Mouse (Mus musculus) layer of hippocampus, adult 11-12 months (tissue): Measurements from ENCODE around the gene Cfap299.
"Not testable (repeated sequence)": the region's sequence is repeated elsewhere in the genome, so short reads cannot be mapped to it uniquely, and the experiment has no call there.

Experiments used
- DNase-seq: peaks from one replicate; pipeline ENCODE4 v3.0.0; 2022; ENCODE audit warnings: low spot score

Gene Cfap299

DNA sequence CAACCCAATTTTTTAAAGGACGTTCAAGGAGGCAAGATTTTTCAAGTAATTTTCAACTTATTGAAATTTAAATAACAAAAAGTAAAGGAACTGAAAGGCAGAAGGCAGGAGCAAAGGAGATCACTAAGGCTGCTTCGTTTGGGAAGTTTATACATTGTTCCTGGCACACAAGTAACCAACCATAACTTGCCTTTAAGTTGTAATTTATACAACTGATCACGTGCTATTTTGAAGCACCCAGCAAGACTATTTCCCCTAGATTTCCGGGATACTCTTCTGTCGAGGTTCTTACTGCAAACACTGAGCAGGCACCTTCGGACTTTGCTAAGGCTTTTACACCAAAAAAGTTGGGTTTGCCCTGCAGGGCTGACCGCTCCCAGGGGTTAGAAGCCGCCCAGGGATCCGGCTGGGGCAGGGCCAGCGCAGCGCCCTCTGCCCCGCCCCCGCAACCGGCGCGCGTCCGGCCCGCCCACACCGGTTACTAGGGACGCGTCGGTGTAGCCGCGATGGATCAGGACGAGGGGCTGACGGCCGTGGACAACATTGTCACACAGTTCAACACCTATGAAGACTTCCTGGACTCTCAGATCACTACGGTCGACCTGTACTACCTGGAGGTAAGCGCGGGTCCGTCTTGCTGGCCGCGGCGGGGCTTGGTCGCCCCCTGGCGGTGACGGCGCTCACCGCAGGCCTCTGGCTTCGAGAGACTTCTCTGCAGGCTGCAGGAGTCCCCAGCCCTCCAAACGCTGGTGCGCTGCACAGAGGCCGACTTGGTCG is at the start of gene Cfap299:
Cfap299 (plus strand) TSS at position 457 of the 777 bp plus-strand sequence.
- DNase-seq = peak; percentile 83

DNA sequence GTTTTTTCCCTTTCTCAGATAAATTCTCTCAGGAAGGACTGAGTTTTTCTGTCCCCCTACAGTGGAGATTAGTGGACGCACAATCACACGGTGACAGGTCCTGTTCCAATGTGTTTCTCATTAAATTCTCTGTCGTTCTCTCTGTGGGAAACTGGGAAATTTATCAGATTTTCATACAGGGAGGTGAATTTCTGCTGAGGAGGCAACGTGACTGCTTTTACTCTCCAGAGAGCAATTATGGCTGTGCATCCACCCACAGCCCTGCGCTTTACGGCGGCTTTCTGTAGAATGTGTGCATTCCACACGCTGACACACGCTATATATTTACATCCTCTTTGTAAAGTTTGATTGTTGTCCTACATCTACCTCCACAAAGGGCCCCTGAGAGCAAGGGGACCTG is 47.1 kb upstream of the Cfap299 start:
- DNase-seq = no peak

- DNase-seq = no peak
Observed at GRCm38 (mm10) chr5:98283696-98284478, 45.2 kb upstream of the Cfap299 start.

DNA sequence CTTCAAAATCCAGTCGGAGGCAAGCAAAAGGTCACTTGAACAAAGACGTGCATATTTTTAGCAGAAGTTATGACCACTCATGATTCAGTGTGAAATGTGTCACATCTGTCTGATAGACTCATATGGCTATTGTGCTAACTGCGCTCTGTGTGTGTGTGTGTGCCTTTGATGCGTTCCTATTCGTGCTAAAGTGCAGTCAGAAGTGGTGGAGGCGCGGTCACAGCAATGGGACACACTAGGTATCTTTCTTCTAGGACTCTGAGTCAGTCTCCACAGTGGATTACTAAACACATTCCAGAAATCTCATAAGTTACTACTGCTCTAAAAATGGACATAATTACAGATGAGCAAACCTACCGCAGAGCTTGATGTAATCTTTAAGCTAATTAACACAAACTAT is 38.5 kb upstream of the Cfap299 start:
- no peak for DNase-seq

DNA sequence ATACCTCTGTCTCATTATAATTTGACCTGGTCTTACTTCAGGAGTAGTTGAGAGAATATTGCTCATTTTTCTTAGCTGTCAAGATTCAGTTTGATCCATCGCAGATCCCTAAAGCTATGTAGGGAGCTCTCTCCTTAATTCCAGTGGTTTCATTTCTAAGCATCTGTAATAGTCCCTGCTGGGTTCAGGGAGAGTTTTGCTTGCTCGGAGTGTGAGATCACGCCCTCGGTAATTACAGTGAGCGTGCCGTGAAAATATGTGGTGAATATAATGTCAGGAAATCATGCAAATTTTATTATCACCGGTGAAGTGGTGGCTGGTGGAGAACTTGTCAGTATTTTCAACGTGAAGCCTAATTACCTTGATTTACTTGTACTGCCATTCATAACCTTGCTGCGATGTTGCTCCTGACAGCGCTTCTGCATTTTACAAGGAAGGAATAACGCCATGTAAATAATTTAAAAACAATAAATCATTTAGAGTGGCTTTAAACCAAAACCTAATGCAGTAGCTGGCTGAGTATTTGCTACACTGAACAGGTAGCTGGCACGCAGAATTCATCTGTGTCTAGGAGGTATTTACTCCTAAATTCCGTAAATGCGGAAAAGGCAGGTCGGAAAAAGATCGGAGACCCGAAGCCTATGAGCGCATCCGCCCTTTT is 36.6 kb upstream of the Cfap299 start:
- no peak for DNase-seq

DNA sequence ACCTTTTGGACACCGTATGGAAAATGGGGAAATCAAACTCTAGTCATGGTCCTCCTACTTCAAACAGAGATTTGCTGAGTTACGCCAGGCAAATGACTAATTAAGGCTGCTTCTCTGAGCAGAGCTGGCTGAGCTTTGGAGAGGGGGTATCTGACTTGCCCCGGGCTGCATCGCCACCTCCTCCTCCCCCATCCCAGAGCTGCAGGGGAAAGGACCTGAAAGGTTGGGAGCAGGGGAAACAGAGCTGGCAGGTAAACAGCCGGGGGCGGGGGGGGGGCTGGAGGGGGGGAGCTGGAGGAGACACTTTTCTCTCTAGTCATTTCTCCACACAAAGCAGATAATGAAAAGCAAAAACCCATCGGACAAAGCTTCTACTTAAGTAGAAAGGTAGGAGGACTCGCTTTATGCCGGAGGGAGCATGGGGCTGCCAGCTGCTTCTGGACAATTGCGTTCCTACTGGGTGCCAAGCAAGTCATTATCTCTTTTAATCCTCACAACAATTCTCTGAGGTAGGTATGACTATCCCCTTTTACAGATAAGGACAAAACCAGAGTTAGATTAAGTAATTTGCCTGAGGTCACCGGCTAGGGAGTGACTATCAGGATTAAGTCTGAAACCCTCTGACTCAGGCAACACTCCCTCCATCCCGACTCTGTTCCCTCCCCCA is 35.9 kb upstream of the Cfap299 start:
- DNase-seq = no peak

- no peak for DNase-seq
Observed at GRCm38 (mm10) chr5:98300079-98300478, 29.0 kb upstream of the Cfap299 start.

GRCm38 (mm10) chr5:98305673-98306072 is 23.4 kb upstream of the Cfap299 start:
- no peak for DNase-seq

DNA sequence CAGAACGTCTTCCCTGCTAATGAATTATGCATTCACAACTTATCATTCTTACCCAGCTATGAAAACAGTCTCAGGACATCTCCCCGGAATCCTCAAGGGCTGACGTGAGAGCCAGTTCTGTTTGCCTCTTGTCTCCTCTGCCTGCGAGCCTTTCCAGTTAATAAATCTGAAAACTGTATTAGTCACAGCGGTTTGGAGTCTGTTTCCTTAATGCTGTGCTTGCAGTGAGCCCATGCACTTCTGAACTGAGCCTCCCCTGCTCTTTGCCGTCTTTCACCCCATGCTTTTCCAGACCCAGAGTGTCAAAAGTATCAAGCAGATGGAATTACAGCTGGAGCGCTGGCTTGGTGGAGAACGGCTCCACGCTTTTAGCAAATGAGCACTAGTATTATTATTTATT is 22.6 kb upstream of the Cfap299 start:
- no peak for DNase-seq

DNA sequence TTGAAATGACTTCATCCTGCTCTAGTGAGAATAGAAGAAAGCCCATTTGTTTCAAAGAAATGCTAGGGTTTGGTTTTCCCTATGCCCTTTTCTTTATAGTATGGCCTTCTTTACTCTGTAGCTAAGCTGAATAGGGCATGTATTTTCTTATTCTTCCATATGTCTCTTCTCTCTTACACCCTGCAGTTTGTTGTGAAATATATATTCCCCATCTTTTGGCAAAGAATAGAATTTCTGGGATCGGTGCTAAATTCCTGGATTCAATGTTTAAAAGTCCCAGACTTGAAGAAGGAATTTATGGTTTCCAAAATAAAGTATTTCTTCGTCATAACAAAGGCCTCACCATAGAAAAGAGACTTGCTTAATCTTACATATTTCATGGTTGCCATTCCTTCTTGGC is 2.5 kb upstream of the Cfap299 start:
- no peak for DNase-seq

GRCm38 (mm10) chr5:98343751-98344150 is 14.6 kb downstream of the Cfap299 start:
- DNase-seq = not testable (repeated sequence)

DNA sequence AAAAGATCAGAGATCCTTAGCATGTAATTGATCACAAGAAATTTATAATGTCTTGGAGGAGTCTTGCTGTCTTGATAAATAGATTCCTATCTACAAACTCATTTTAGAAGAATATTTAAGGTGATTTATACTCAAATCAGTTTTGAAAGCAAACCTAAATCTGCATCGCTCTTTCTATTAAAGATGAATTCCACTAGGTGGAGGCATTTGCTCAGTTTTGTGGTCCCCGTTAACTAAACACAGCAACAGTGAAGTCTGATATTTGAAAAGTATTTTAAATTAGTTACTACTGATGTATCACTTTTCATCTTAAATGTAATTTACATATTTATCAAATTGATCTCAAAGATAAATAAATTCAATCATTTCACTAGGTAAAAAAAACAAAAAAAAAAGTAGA is 15.5 kb downstream of the Cfap299 start:
- DNase-seq = no peak

DNA sequence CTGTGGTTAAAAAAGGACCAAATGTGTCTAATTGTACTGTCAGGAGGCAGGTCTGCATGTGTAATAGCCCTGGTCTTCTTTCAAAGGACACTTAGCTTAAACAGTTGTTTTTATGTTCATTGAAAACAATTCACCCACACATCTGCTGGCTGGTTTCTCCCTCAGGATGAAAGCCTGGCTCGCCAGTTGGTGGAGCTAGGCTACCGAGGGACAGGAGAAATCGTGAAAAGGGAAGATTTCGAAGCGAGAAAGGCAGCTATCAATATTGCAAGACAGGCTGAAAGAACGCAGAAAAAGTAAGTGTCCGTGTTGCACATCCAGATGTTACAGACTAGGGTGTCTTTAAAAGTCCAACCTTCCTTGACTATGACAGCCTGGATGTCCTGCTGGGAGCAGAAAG is 17.0 kb downstream of the Cfap299 start:
- no peak for DNase-seq

DNA sequence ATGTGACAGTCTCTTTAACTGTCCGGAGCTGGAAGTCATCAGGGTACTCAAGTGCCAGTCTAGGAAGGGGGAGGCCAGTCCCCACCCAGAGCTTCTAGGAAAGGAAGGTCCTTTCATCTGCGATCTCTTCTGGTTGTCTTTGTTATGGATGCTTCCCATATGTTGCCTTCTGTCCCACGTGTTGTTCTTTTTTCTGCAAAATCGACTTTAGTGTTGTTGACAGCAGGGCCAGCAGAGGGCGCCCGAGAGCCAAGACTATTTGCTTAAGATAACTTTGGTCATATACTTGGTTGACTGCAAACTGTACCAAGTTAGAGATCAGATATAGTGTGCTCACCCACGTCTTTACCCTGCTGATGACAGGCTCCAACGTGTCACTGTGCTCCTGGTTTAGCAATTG is 19.5 kb downstream of the Cfap299 start:
- peak; percentile 77 for DNase-seq

- no peak for DNase-seq
Observed at GRCm38 (mm10) chr5:98359912-98360311, 30.8 kb downstream of the Cfap299 start.

DNA sequence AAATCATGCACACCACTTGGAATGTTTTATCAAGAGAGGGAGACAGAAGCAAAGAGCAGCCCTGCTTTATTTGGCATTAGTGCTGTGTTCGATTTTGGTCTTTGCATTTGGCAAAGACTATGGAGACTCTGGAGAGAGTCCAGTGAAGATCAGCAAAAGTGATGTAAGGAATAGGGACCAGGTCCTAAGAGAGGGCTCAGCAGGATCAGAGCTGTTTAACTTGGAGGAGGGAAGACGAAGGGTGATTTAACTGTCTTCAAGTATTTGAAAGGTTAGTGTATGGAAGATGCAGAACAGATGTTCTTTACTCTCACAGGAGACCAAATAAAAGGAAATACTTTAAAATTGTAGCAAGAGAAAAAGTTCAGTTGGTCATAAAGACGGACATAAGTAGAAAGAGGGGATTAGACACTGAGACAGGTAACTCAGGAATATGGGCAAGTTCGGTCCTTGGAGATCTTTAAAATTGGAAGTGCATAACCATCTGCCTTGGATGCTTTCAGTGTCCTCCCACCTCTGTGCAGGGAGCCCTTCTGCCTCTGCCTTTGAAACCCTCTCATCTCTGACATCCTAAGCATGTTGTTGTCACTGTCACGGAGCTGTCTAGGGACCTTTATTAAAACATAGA is 31.8 kb downstream of the Cfap299 start:
- DNase-seq = no peak

DNA sequence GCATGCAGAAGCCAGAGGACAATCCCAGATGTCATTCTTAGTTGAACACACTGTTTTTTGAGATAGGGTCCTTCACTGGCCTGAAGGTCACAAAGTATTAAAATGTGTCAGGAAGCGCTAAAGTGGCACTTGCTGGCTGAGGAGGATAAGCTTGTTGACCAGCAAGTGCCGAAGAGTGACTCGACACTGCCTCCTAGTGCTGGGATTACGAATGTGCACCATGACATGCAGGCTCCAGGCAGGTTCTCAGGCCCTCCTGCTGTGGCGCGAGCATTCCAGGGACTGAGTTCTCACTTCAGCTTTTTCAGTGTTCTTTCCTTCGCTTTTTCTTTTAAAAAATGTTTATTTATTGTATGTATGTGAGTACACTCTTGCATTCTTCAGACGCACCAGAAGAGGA is 34.3 kb downstream of the Cfap299 start:
- no peak for DNase-seq

- DNase-seq = no peak
Observed at GRCm38 (mm10) chr5:98365340-98365739, 36.2 kb downstream of the Cfap299 start.

DNA sequence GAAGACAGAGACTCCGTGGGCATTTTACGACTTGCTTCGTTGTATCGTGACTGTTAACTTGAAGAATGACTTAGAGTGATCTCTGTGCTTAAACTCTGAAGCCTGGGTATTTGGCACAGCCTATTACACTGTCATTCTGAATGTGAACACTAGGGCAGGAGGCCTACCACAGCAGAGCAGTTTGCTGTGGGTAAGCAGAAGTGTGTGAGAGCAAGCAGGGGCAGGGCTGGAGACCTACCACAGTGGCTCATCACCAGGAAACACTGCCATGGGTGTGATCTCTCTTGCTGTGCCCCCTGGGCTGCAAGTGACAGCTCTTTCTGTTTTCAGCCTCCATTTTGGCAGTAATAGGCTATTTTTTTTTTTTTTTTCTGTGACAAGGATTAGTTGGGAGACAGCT is 39.7 kb downstream of the Cfap299 start:
- no peak for DNase-seq

- DNase-seq = no peak
Observed at GRCm38 (mm10) chr5:98369426-98369825, 40.3 kb downstream of the Cfap299 start.

DNA sequence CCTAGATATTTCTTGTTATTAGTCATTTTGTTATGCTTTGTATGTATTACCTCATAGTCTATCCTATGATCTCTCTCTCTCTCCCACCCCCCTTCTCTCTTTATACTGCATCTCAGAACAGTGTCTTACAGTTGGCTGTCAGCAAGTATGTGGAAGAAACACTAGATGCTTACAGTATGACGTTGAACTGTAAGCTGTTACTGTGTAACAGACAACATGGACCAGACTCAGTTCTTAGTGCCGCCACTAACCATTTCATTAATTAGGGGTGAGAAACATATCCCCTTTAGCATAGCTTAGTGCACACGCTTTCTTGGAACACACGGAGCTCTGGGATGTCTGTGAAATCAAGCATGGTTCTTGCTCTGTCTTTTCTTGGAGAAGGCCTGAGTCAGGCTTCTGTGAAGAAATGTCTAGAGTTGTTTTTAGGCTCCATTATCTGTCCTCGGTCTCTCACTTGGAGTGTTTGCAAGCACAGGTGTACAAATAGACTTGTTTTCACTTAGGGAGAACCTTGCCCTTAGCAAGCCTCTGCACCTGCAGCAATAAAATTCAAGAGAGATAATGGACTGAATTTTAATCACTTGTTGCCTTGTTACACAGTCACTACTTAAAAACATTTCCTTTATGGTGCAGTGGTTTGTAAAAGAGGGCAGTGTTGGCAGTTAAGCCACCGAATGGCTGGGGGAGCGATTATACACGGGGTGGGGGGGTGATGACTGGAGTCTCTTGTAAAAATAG is 47.1 kb downstream of the Cfap299 start:
- no peak for DNase-seq
